Mouse (Mus musculus): ENCODE results near the gene Ugt1a1.

The Ugt1a1 gene

GRCm38 (mm10) chr1:88235046-88235893, 23.5 kb downstream of the Ugt1a1 start:
- DNase-seq: no peak

GRCm38 (mm10) chr1:88235894-88236415, 24.2 kb downstream of the Ugt1a1 start:
- peak; percentile 62 to 78 for DNase-seq

- DNase-seq: no peak
These were observed 25.6 kb downstream of the Ugt1a1 start for GRCm38 (mm10) chr1:88237311-88237710.

- no peak for DNase-seq
These were observed 27.0 kb downstream of the Ugt1a1 start for GRCm38 (mm10) chr1:88238771-88239170.

GRCm38 (mm10) chr1:88240072-88240471, 28.3 kb downstream of the Ugt1a1 start:
- DNase-seq: no peak

- no peak for DNase-seq
These were observed 28.8 kb downstream of the Ugt1a1 start for GRCm38 (mm10) chr1:88240579-88240978.

GRCm38 (mm10) chr1:88243861-88244260, 32.1 kb downstream of the Ugt1a1 start:
- no peak for DNase-seq

GRCm38 (mm10) chr1:88245881-88246280, 34.1 kb downstream of the Ugt1a1 start:
- DNase-seq: no peak

- no peak for DNase-seq
These were observed 34.6 kb downstream of the Ugt1a1 start for GRCm38 (mm10) chr1:88246386-88246785.

GRCm38 (mm10) chr1:88247660-88248059, 35.9 kb downstream of the Ugt1a1 start:
- no peak for DNase-seq

GRCm38 (mm10) chr1:88248658-88249057, 36.9 kb downstream of the Ugt1a1 start:
- no peak for DNase-seq

- no peak for DNase-seq
These were observed 37.8 kb downstream of the Ugt1a1 start for GRCm38 (mm10) chr1:88249596-88249995.

- no peak for DNase-seq
These were observed 38.3 kb downstream of the Ugt1a1 start for GRCm38 (mm10) chr1:88250023-88250422.

- DNase-seq: no peak
These were observed 41.3 kb downstream of the Ugt1a1 start for GRCm38 (mm10) chr1:88253106-88253505.

- no peak for DNase-seq
These were observed 41.8 kb downstream of the Ugt1a1 start for GRCm38 (mm10) chr1:88253540-88253939.

GRCm38 (mm10) chr1:88254793-88255465, 43.2 kb downstream of the Ugt1a1 start:
- no peak for DNase-seq

- DNase-seq: no peak
These were observed 43.7 kb downstream of the Ugt1a1 start for GRCm38 (mm10) chr1:88255466-88255857.

GRCm38 (mm10) chr1:88255989-88256754, 44.4 kb downstream of the Ugt1a1 start:
- no peak for DNase-seq

GRCm38 (mm10) chr1:88256886-88257663, 45.3 kb downstream of the Ugt1a1 start:
- DNase-seq: no peak

GRCm38 (mm10) chr1:88257681-88258080, 45.9 kb downstream of the Ugt1a1 start:
- no peak for DNase-seq

GRCm38 (mm10) chr1:88258361-88258760, 46.6 kb downstream of the Ugt1a1 start:
- DNase-seq: no peak

- no peak for DNase-seq
These were observed 47.3 kb downstream of the Ugt1a1 start for GRCm38 (mm10) chr1:88258881-88259642.
